Mouse (Mus musculus): ENCODE results near the gene Il17ra. TPM values are rescaled to one million over a fixed set of nuclear protein-coding genes. Genes with fewer than 3 reads are reported as not detected.

Il17ra gene
- total RNA-seq, 2 experiments from 2014 or later = 6.7 to 8.1 TPM

GRCm38 (mm10) chr6:120493374-120494181 lies 30.5 kb downstream of the Il17ra start, which contains the start of gene Tmem121b:
Gene Tmem121b, minus strand, starts transcription at chr6:120493807.
- no peak for TF ChIP-seq CTCF (conservative IDR thresholded peaks at IDR 0.05)
- peak; percentile 94 for DNase-seq (ENCODE audit: low spot score in 2 of 2)
- H3K27ac ChIP-seq = peak within 1 kb of the TSS; percentile 97
- peak within 1 kb of the TSS; percentile 76 for H3K4me3 ChIP-seq

- no peak for DNase-seq (ENCODE audit: low spot score in 2 of 2)
- H3K4me3 ChIP-seq = no peak overlapping the region
- TF ChIP-seq CTCF (conservative IDR thresholded peaks at IDR 0.05) = no peak
- no peak overlapping the region for H3K27ac ChIP-seq
These were observed 33.5 kb downstream of the Il17ra start for GRCm38 (mm10) chr6:120496544-120496943.

GRCm38 (mm10) chr6:120504051-120504450 lies 41.0 kb downstream of the Il17ra start:
- no peak for DNase-seq (ENCODE audit: low spot score in 2 of 2)
- TF ChIP-seq CTCF (conservative IDR thresholded peaks at IDR 0.05) = no peak

GRCm38 (mm10) chr6:120505531-120505930 lies 42.5 kb downstream of the Il17ra start:
- DNase-seq (ENCODE audit: low spot score in 2 of 2) = no peak
- H3K4me3 ChIP-seq = no peak overlapping the region
- no peak for TF ChIP-seq CTCF (conservative IDR thresholded peaks at IDR 0.05)

More at GRCm38 (mm10) chr6:120504051-120504450, 41.0 kb downstream of the Il17ra start:
- Histone ChIP-seq H3K4me3 (no peak overlapping the region), H3K27ac (no peak overlapping the region)

GRCm38 (mm10) chr6:120508645-120509044 lies 45.6 kb downstream of the Il17ra start:
- H3K27ac ChIP-seq = no peak overlapping the region
- no peak overlapping the region for H3K4me3 ChIP-seq
- no peak for DNase-seq (ENCODE audit: low spot score in 2 of 2)
- no peak for TF ChIP-seq CTCF (conservative IDR thresholded peaks at IDR 0.05)

More at GRCm38 (mm10) chr6:120505531-120505930, 42.5 kb downstream of the Il17ra start:
- no peak overlapping the region for H3K27ac ChIP-seq

GRCm38 (mm10) chr6:120509975-120510374 lies 46.9 kb downstream of the Il17ra start:
- TF ChIP-seq CTCF (conservative IDR thresholded peaks at IDR 0.05) = no peak
- H3K4me3 ChIP-seq = no peak overlapping the region
- DNase-seq (ENCODE audit: low spot score in 2 of 2) = no peak
- H3K27ac ChIP-seq = peak overlapping the region; percentile 68

GRCm38 (mm10) chr6:120510425-120510824 lies 47.4 kb downstream of the Il17ra start:
- TF ChIP-seq CTCF (conservative IDR thresholded peaks at IDR 0.05) = no peak
- H3K27ac ChIP-seq = peak overlapping the region; percentile 68
- peak in 1 of 2 experiments; percentile 61 for DNase-seq (ENCODE audit: low spot score in 2 of 2)
- no peak overlapping the region for H3K4me3 ChIP-seq

- no peak for DNase-seq (ENCODE audit: low spot score in 2 of 2)
- H3K27ac ChIP-seq = peak overlapping the region; percentile 68
- no peak for TF ChIP-seq CTCF (conservative IDR thresholded peaks at IDR 0.05)
These were observed 48.2 kb downstream of the Il17ra start for GRCm38 (mm10) chr6:120511212-120511611.

GRCm38 (mm10) chr6:120516422-120516821 lies 53.4 kb downstream of the Il17ra start:
- DNase-seq (ENCODE audit: low spot score in 2 of 2) = no peak
- no peak overlapping the region for H3K27ac ChIP-seq
- no peak overlapping the region for H3K4me3 ChIP-seq
- TF ChIP-seq CTCF (conservative IDR thresholded peaks at IDR 0.05) = no peak

More at GRCm38 (mm10) chr6:120511212-120511611, 48.2 kb downstream of the Il17ra start:
- no peak overlapping the region for H3K4me3 ChIP-seq

GRCm38 (mm10) chr6:120516879-120517278 lies 53.8 kb downstream of the Il17ra start:
- Histone ChIP-seq H3K27ac (no peak overlapping the region), H3K4me3 (no peak overlapping the region)
- no peak for TF ChIP-seq CTCF (conservative IDR thresholded peaks at IDR 0.05)
- DNase-seq (ENCODE audit: low spot score in 2 of 2) = no peak

- Histone ChIP-seq H3K4me3 (no peak overlapping the region), H3K27ac (no peak overlapping the region)
- no peak for TF ChIP-seq CTCF (conservative IDR thresholded peaks at IDR 0.05)
- no peak for DNase-seq (ENCODE audit: low spot score in 2 of 2)
These were observed 54.3 kb downstream of the Il17ra start for GRCm38 (mm10) chr6:120517311-120517710.

GRCm38 (mm10) chr6:120519647-120520046 lies 56.6 kb downstream of the Il17ra start:
- TF ChIP-seq CTCF (conservative IDR thresholded peaks at IDR 0.05) = no peak
- no peak overlapping the region for H3K27ac ChIP-seq
- no peak for DNase-seq (ENCODE audit: low spot score in 2 of 2)
- no peak overlapping the region for H3K4me3 ChIP-seq

GRCm38 (mm10) chr6:120524796-120525195 lies 61.7 kb downstream of the Il17ra start:
- Histone ChIP-seq H3K4me3 (no peak overlapping the region), H3K27ac (no peak overlapping the region)
- TF ChIP-seq CTCF (conservative IDR thresholded peaks at IDR 0.05) = no peak
- no peak for DNase-seq (ENCODE audit: low spot score in 2 of 2)

- Histone ChIP-seq H3K4me3 (peak overlapping the region; percentile 15; the same call in 1 of the 2 replicates), H3K27ac (peak overlapping the region; percentile 65; the same call in 1 of the 2 replicates)
- TF ChIP-seq CTCF (conservative IDR thresholded peaks at IDR 0.05) = no peak
- no peak for DNase-seq (ENCODE audit: low spot score in 2 of 2)
These were observed 66.1 kb downstream of the Il17ra start for GRCm38 (mm10) chr6:120529123-120529522.
